Mouse (Mus musculus) limb, embryonic 11.5 days (tissue): ENCODE measurements around the gene Zfp609. TPM values are rescaled to one million over a fixed set of nuclear protein-coding genes. Genes with fewer than 3 reads are reported as not detected.

Experiments used
- ATAC-seq: fragments of 200-750 bp; cut with Nextera tagmentation; 2 replicates; pipeline ENCODE4 v1.8.0; 2017; ENCODE audit warnings: low read depth; ENCODE audit not compliant: insufficient number of reproducible peaks, low FRiP score, low TSS enrichment
- DNase-seq: peaks from one replicate; pipeline ENCODE4 v3.0.0-alpha.2; 2015; ENCODE audit warnings: low spot score
- H3K27ac ChIP-seq: fragments of 300-500 bp; sonication (generic); replicated peaks from 2 replicates; pipeline ENCODE4 v1.5.1; 2014; ENCODE audit warnings: low read depth, mild to moderate bottlenecking, low read length
- H3K27me3 ChIP-seq: fragments of 300-500 bp; sonication (generic); 2 replicates; pipeline ENCODE4 v1.6.1; 2014; ENCODE audit warnings: mild to moderate bottlenecking, low read length, mixed read lengths; ENCODE audit not compliant: control insufficient read depth, insufficient read depth
- H3K36me3 ChIP-seq: fragments of 300-500 bp; sonication (generic); 2 replicates; pipeline ENCODE4 v1.6.1; 2014; ENCODE audit warnings: mild to moderate bottlenecking, low read length, moderate library complexity, mixed read lengths; ENCODE audit not compliant: control insufficient read depth, insufficient read depth
- H3K4me1 ChIP-seq: fragments of 300-500 bp; sonication (generic); 2 replicates; pipeline ENCODE4 v1.6.1; 2014; ENCODE audit warnings: low read length, mixed read lengths; ENCODE audit not compliant: control insufficient read depth, insufficient read depth
- H3K4me2 ChIP-seq: fragments of 300-500 bp; sonication (generic); 2 replicates; pipeline ENCODE4 v1.6.1; 2014; ENCODE audit warnings: low read depth, mild to moderate bottlenecking, moderate library complexity; ENCODE audit not compliant: severe bottlenecking
- H3K4me3 ChIP-seq: fragments of 300-500 bp; sonication (generic); 2 replicates; pipeline ENCODE4 v1.5.1; 2014; ENCODE audit warnings: low read depth, low read length
- H3K9ac ChIP-seq: fragments of 300-500 bp; sonication (generic); 2 replicates; pipeline ENCODE4 v1.6.1; 2014; ENCODE audit warnings: mild to moderate bottlenecking, low read length
- H3K9me3 ChIP-seq: fragments of 300-500 bp; sonication (generic); 2 replicates; pipeline ENCODE4 v1.6.1; 2016; ENCODE audit warnings: low read length; ENCODE audit not compliant: control insufficient read depth
- WGBS: fragments of 180-500 bp; shearing (Covaris S2); extraction: QIAGEN DNeasy Blood & Tissue Kit; methylation state at CpG from one replicate; pipeline ENCODE4 v1.1.7; 2014; 5-methylcytosine and 5-hydroxymethylcytosine counted together
- polyA plus RNA-seq: library from polyadenylated mRNA; unstranded; fragments of >200 nt; fragmentation: Nextera tagmentation; extraction: Ambion mirVana; gene quantifications from 2 replicates; pipeline ENCODE4 v1.2.1, GENCODE M21; 2014

The Zfp609 gene
- polyA plus RNA-seq, 1 experiment from 2014 or later, result 7.3 TPM

- ATAC-seq (no peak), DNase-seq (no peak)
- Histone ChIP-seq H3K36me3 (no peaks in the 10 kb centered on the region; the same call in 1 of the 2 replicates), H3K4me3 (no peak overlapping the region), H3K4me2 (no peak overlapping the region), H3K9ac (no peak overlapping the region), H3K4me1 (peaks cover 11% of the 10 kb centered on the region; the same call in 1 of the 2 replicates), H3K27ac (no peak overlapping the region), H3K9me3 (no peaks in the 10 kb centered on the region), H3K27me3 (no peaks in the 10 kb centered on the region)
- whole genome bisulfite sequencing, result 89% methylated on average over 3 of the region's 3 CpGs
Observed at GRCm38 (mm10) chr9:65742777-65743176, 84.6 kb downstream of the Zfp609 start.

DNA sequence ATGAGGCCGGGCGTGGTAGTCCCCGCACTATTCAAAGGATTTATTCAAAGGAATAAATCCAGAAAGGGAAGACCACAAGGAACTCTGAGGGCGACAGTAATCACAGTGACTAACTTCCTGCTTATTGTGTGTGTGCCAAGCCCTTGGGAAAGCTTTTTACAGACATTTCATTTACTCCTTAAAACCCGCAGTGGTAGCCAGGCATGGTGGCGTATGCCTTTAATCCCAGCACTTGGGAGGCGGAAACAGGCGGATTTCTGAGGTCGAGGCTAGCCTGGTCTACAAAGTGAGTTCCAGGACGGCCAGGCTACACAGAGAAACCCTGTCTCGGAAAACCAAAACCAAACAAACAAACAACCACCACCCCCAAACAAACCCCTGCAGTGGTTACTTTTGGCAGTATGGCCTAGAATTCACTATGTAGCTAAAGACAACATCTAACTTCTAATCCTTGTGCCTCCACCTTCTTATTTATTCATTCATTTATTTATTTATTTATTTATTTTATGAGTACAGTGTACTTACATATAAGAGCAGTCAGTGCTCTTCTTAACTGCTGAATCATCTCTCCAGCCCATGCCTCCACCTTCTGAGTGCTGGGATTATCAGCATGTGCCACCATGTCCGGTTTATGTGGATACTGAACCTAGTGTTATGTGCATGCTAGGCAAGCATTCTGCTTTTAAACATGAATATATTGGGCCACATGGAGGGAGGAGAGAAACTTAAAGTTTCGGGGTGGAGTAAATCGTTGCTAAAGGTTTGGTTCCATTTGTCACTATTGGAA is 86.1 kb downstream of the Zfp609 start:
- no peaks in the 10 kb centered on the region; the same call in 1 of the 2 replicates for H3K36me3 ChIP-seq
- no peak overlapping the region for H3K9ac ChIP-seq
- no peak overlapping the region for H3K4me3 ChIP-seq
- WGBS, result 92% methylated on average over 14 of the region's 14 CpGs
- H3K27me3 ChIP-seq, result no peaks in the 10 kb centered on the region
- no peaks in the 10 kb centered on the region for H3K9me3 ChIP-seq
- DNase-seq, result no peak
- H3K4me2 ChIP-seq, result no peak overlapping the region
- no peak overlapping the region for H3K27ac ChIP-seq
- no peak for ATAC-seq
- peaks cover 11% of the 10 kb centered on the region; the same call in 1 of the 2 replicates for H3K4me1 ChIP-seq

DNA sequence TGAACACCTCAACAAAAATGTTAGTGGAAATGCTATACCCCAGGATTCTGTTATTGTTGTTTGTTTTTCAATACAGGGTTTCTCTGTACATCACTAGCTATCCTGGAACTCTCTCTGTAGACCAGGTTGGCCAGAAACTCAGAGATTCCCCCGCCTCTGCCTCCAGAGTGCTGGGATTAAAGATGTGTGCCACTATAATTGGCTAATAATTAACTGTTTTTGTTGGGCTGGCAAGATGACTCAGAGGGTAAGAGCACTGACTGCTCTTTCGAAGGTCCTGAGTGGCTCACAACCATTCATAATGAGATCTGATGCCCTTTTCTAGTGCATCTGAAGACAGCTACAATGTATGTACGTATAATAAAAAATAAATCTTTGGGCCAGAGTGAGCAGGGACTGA is 92.4 kb downstream of the Zfp609 start:
- H3K4me2 ChIP-seq, result no peak overlapping the region

GRCm38 (mm10) chr9:65728588-65728987 is 98.8 kb downstream of the Zfp609 start:
- no peak overlapping the region for H3K27ac ChIP-seq
- peaks cover 4% of the 10 kb centered on the region; the same call in 1 of the 2 replicates for H3K36me3 ChIP-seq
- no peak overlapping the region for H3K9ac ChIP-seq
- ATAC-seq, result no peak
- no peak overlapping the region for H3K4me2 ChIP-seq
- H3K4me1 ChIP-seq, result peaks cover 7% of the 10 kb centered on the region; the same call in 1 of the 2 replicates
- DNase-seq, result no peak
- H3K9me3 ChIP-seq, result no peaks in the 10 kb centered on the region
- no peak overlapping the region for H3K4me3 ChIP-seq
- 96% methylated on average over 6 of the region's 6 CpGs for WGBS
- no peaks in the 10 kb centered on the region for H3K27me3 ChIP-seq

More for the DNA sequence above, 92.4 kb downstream of the Zfp609 start:
- DNase-seq (no peak), ATAC-seq (no peak)
- Histone ChIP-seq H3K27ac (no peak overlapping the region), H3K4me3 (no peak overlapping the region), H3K4me1 (no peaks in the 10 kb centered on the region), H3K36me3 (no peaks in the 10 kb centered on the region; the same call in 1 of the 2 replicates), H3K9me3 (no peaks in the 10 kb centered on the region), H3K27me3 (no peaks in the 10 kb centered on the region), H3K9ac (no peak overlapping the region)
- WGBS, result 96% methylated on average over 3 of the region's 3 CpGs

DNA sequence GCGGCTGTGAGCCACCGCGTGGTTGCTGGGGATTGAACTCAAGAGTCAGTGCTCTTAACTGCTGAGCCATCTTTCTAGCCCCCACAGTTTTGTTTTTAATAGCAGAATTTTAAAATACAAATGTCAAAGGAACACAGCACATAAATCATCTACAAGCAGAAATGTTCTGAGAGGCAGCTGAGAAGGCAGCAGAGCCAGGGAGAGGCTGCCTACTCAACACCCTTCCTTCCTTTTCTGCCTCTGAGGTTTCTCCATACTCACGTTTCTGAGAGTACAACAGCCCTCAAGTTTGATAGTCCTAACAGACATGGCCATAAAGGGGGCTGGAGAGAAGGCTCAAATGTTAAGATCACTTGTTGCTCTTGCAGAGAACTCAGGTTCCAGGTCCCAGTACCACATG is 99.9 kb downstream of the Zfp609 start:
- ATAC-seq (no peak), DNase-seq (no peak)
- 88% methylated on average over 4 of the region's 4 CpGs for WGBS

GRCm38 (mm10) chr9:65726431-65726830 is 100.9 kb downstream of the Zfp609 start:
- DNase-seq, result no peak
- Histone ChIP-seq H3K36me3 (peaks cover 4% of the 10 kb centered on the region; the same call in 1 of the 2 replicates), H3K27ac (no peak overlapping the region), H3K9ac (no peak overlapping the region), H3K27me3 (no peaks in the 10 kb centered on the region), H3K4me2 (no peak overlapping the region), H3K4me3 (no peak overlapping the region), H3K4me1 (peaks cover 7% of the 10 kb centered on the region; the same call in 1 of the 2 replicates), H3K9me3 (no peaks in the 10 kb centered on the region)
- ATAC-seq, result no peak
- 94% methylated on average over 3 of the region's 3 CpGs for WGBS

More for the DNA sequence above, 99.9 kb downstream of the Zfp609 start:
- Histone ChIP-seq H3K36me3 (peaks cover 4% of the 10 kb centered on the region; the same call in 1 of the 2 replicates), H3K4me1 (peaks cover 7% of the 10 kb centered on the region; the same call in 1 of the 2 replicates), H3K9ac (no peak overlapping the region), H3K9me3 (no peaks in the 10 kb centered on the region), H3K4me2 (no peak overlapping the region), H3K27me3 (no peaks in the 10 kb centered on the region), H3K4me3 (no peak overlapping the region), H3K27ac (no peak overlapping the region)

- no peak overlapping the region for H3K9ac ChIP-seq
Observed at GRCm38 (mm10) chr9:65725291-65725622, 102.1 kb downstream of the Zfp609 start.

GRCm38 (mm10) chr9:65724471-65725290 is 102.7 kb downstream of the Zfp609 start:
- H3K36me3 ChIP-seq, result peaks cover 4% of the 10 kb centered on the region; the same call in 1 of the 2 replicates
- WGBS, result 56% methylated on average over 8 of the region's 8 CpGs
- H3K4me3 ChIP-seq, result no peak overlapping the region
- H3K9ac ChIP-seq, result no peak overlapping the region
- H3K4me2 ChIP-seq, result no peak overlapping the region
- H3K4me1 ChIP-seq, result peaks cover 7% of the 10 kb centered on the region; the same call in 1 of the 2 replicates
- H3K27me3 ChIP-seq, result no peaks in the 10 kb centered on the region
- no peaks in the 10 kb centered on the region for H3K9me3 ChIP-seq
- ATAC-seq (no peak), DNase-seq (no peak)
- no peak overlapping the region for H3K27ac ChIP-seq

More at GRCm38 (mm10) chr9:65725291-65725622, 102.1 kb downstream of the Zfp609 start:
- Histone ChIP-seq H3K4me2 (no peak overlapping the region), H3K4me1 (peaks cover 7% of the 10 kb centered on the region; the same call in 1 of the 2 replicates), H3K27me3 (no peaks in the 10 kb centered on the region), H3K27ac (no peak overlapping the region), H3K9me3 (no peaks in the 10 kb centered on the region), H3K36me3 (peaks cover 4% of the 10 kb centered on the region; the same call in 1 of the 2 replicates), H3K4me3 (no peak overlapping the region)
- no peak for DNase-seq
- no peak for ATAC-seq
- WGBS, result 56% methylated on average over 4 of the region's 4 CpGs
